Mouse (Mus musculus): Measurements from ENCODE around the gene 2310030G06Rik.

DNA sequence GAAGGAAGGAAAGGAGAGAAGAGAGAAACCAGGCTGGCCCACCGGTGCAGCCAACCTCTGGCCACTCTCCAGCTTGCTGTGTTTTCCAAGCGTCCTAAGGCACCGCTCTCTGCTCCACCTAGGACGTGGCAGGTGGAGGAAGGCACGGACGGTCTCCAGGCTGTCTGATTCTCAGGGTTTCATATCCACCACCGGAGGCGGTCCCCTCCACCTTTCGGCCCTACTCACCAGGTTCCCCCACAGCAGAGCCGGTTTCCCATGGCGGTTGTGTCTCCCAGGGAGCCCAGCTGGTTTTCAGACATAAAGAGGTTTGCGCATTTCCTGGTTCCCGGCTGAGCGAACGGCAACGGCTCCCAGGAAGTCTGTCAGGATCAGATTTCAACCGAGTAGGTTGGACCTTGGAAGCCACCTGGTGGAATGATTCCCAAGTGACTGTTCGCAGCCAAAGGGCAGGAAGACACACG is at the start of gene 2310030G06Rik:
- TF ChIP-seq POLR2A (IDR thresholded peaks at IDR 0.05; ENCODE audit: insufficient read length, low read depth): no peak
- no peak for TF ChIP-seq USF1 (IDR thresholded peaks at IDR 0.05; ENCODE audit: low read depth)
- TF ChIP-seq MAX (IDR thresholded peaks at IDR 0.05; ENCODE audit: low read depth): no peak
- TF ChIP-seq MYOD1 (IDR thresholded peaks at IDR 0.05; ENCODE audit: control insufficient read depth in 1 of 3, insufficient read length in 2 of 3, low read depth in 2 of 3): no peak
- no peak for TF ChIP-seq E2F4 (IDR thresholded peaks at IDR 0.05; ENCODE audit: insufficient read depth)
- no peak for TF ChIP-seq CEBPB (IDR thresholded peaks at IDR 0.05; ENCODE audit: insufficient read depth, poor library complexity, severe bottlenecking)
- TF ChIP-seq TCF12 (IDR thresholded peaks at IDR 0.05; ENCODE audit: insufficient read depth, poor library complexity, severe bottlenecking): no peak
